Mouse (Mus musculus) embryonic facial prominence, embryonic 11.5 days (tissue): ENCODE results near the gene Fam89b. TPM values are rescaled to one million over a fixed set of nuclear protein-coding genes. Genes with fewer than 3 reads are reported as not detected.
A peak's percentile ranks its signal among the peaks of the same experiment; 100 is the strongest.

ENCODE experiments used
- ATAC-seq: fragments of 200-750 bp; cut with Nextera tagmentation; replicated peaks from 2 replicates; pipeline ENCODE4 v1.8.0; 2017; ENCODE audit warnings: low read depth; ENCODE audit not compliant: insufficient number of reproducible peaks, low FRiP score, low TSS enrichment
- DNase-seq: peaks from one replicate; pipeline ENCODE4 v3.0.0-alpha.2; 2015; ENCODE audit warnings: low spot score
- H3K27ac ChIP-seq: fragments of 300-500 bp; sonication (generic); replicated peaks from 2 replicates; pipeline ENCODE4 v1.5.1; 2014; ENCODE audit warnings: mild to moderate bottlenecking, low read depth, low read length, control low read depth
- H3K27me3 ChIP-seq: fragments of 300-500 bp; sonication (generic); 2 replicates; pipeline ENCODE4 v1.6.1; 2014; ENCODE audit warnings: mild to moderate bottlenecking, low read length, moderate library complexity, mixed read lengths; ENCODE audit not compliant: control insufficient read depth, insufficient read depth
- H3K36me3 ChIP-seq: fragments of 300-500 bp; sonication (generic); replicated peaks from 2 replicates; pipeline ENCODE4 v1.6.1; 2014; ENCODE audit warnings: low read depth, mild to moderate bottlenecking, low read length, moderate library complexity, mixed read lengths; ENCODE audit not compliant: control insufficient read depth, insufficient read depth
- H3K4me1 ChIP-seq: fragments of 300-500 bp; sonication (generic); 2 replicates; pipeline ENCODE4 v1.6.1; 2014; ENCODE audit warnings: low read length, mixed read lengths; ENCODE audit not compliant: control insufficient read depth, insufficient read depth
- H3K4me2 ChIP-seq: fragments of 300-500 bp; sonication (generic); 2 replicates; pipeline ENCODE4 v1.6.1; 2014; ENCODE audit warnings: low read depth, mild to moderate bottlenecking, control low read depth, low read length, moderate library complexity
- H3K4me3 ChIP-seq: fragments of 300-500 bp; sonication (generic); 2 replicates; pipeline ENCODE4 v1.5.1; 2014; ENCODE audit warnings: low read depth, low read length, control low read depth
- H3K9ac ChIP-seq: fragments of 300-500 bp; sonication (generic); replicated peaks from 2 replicates; pipeline ENCODE4 v1.6.1; 2014; ENCODE audit warnings: mild to moderate bottlenecking, control low read depth, low read length
- H3K9me3 ChIP-seq: fragments of 300-500 bp; sonication (generic); replicated peaks from 2 replicates; pipeline ENCODE4 v1.6.1; 2016; ENCODE audit warnings: mild to moderate bottlenecking, low read length, inconsistent platforms, mixed read lengths; ENCODE audit not compliant: control insufficient read depth
- WGBS: fragments of 180-500 bp; shearing (Covaris S2); extraction: QIAGEN DNeasy Blood & Tissue Kit; methylation state at CpG from one replicate; pipeline ENCODE4 v1.1.7; 2014; 5-methylcytosine and 5-hydroxymethylcytosine counted together
- polyA plus RNA-seq: library from polyadenylated mRNA; unstranded; fragments of >200 nt; fragmentation: Nextera tagmentation; extraction: Ambion mirVana; gene quantifications from 2 replicates; pipeline ENCODE4 v1.2.1, GENCODE M21; 2014

The Fam89b gene
- polyA plus RNA-seq, 1 experiment from 2014 or later = 137 TPM

GRCm38 (mm10) chr19:5731264-5731978 lies 2.0 kb upstream of the Fam89b start:
- Histone ChIP-seq H3K27ac (no peak overlapping the region), H3K4me1 (peaks cover 6% of the 10 kb centered on the region), H3K27me3 (no peaks in the 10 kb centered on the region), H3K9me3 (no peaks in the 10 kb centered on the region), H3K4me2 (peak overlapping the region; percentile 95), H3K9ac (peak overlapping the region; percentile 77), H3K36me3 (no peaks in the 10 kb centered on the region; the same call in 1 of the 2 replicates), H3K4me3 (peak overlapping the region; percentile 83)
- ATAC-seq (peak; percentile 85), DNase-seq (peak; percentile 98)
- under 1% methylated on average over 47 of the region's 47 CpGs for WGBS

DNA sequence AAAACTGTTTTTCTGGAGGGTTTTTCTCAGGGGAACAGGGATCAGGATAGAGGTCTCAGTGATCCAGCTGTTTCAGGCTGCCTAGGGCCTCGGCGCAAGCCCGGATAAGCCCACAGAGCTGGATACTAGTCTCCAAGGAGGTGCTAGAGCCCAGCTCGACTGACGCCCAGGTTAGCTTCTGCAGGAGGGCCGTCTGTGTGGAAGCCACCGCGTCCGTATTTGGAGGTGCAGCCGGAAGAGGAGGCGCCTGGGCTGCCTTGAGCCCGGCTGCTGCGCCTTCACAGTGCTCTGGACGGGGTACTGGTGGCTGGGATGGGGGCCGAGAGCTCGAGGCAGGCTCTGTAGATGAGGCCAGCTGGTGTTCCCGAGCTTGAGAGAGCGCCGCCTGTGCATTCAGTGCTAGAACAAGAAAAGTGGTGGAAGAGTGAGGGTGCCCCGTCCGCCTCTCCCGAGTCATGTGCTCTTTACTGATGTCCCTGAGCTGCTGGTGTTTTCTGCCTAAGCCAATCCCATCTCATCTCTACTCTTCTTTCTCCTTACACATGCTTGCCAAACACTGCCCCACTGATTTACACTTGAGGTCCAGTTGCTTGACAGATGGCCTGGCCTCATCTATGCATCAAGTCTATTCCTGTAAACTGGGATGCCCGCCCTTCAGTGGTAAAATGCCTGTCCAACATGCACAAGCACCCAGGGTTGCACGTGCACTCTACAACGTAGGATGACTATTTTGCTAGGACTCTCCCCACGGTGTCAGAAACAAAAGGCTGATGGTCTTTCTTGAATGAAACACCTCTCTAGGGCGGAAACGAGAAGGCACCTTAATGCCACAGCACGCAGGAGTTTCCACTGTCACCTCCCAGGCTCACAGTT lies 1.1 kb upstream of the Fam89b start:
- no peaks in the 10 kb centered on the region; the same call in 1 of the 2 replicates for H3K36me3 ChIP-seq
- 75% methylated on average over 29 of the region's 29 CpGs for WGBS

DNA sequence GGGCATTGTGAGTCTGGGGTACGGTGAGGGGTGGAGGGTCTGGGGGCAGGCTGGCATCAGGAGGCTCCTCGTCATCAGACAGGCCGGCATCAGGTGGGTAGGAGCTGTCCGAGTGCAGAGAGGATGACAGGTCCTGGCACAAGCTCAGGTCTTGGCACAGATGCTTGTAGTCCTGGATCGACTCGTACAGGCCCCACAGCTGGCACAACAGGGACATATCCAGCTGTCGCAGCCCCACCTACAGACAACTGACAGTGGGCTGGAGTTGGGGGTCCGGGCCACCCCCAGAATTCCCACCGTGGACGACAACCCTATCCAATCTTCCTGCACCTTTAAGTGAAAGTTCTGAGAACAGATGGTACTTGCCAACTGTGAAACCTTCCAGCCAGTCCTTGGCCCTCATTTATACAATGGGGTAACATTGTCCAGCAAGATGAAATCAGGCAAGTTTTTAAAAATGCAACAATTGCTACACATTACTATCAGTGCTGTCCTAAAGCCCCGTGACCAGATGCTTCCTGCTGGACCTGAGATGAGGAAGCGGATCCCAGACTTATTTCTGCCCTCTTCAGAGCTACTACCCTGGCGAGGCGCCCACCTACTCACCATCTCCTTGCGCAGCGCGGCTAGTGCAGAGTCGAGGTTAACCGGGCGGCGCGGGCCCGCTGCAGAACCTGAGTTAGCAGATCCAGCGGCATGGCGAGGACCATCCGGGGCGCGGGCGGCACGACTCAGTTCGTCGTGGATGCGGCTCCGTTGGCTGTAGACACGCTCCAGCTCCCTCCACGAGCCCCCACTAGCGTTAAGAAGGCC lies 616 bp downstream of the Fam89b start:
- peak overlapping the region; percentile 88 for H3K4me3 ChIP-seq
- H3K27me3 ChIP-seq = no peaks in the 10 kb centered on the region
- H3K9me3 ChIP-seq = no peaks in the 10 kb centered on the region
- WGBS = 10% methylated on average over 37 of the region's 37 CpGs
- H3K4me2 ChIP-seq = peak overlapping the region; percentile 93
- H3K9ac ChIP-seq = peak overlapping the region; percentile 100
- peak overlapping the region; percentile 95 for H3K27ac ChIP-seq
- 0 out of 2 replicates have a peak, but pooled peaks have one; percentile 3 for ATAC-seq
- DNase-seq = peak; percentile 52
- peaks cover 3% of the 10 kb centered on the region for H3K36me3 ChIP-seq
- peaks cover 10% of the 10 kb centered on the region for H3K4me1 ChIP-seq

More for the DNA sequence above, 1.1 kb upstream of the Fam89b start:
- peak overlapping the region; percentile 95 for H3K4me2 ChIP-seq
- H3K4me3 ChIP-seq = peak overlapping the region; percentile 83
- ATAC-seq (no peak), DNase-seq (no peak)
- peaks cover 10% of the 10 kb centered on the region for H3K4me1 ChIP-seq
- no peaks in the 10 kb centered on the region for H3K9me3 ChIP-seq
- no peak overlapping the region for H3K27ac ChIP-seq
- H3K9ac ChIP-seq = peak overlapping the region; percentile 77
- no peaks in the 10 kb centered on the region for H3K27me3 ChIP-seq

- H3K36me3 ChIP-seq = peaks cover 3% of the 10 kb centered on the region
- peak overlapping the region; percentile 88 for H3K4me3 ChIP-seq
- H3K27me3 ChIP-seq = no peaks in the 10 kb centered on the region
- peak overlapping the region; percentile 100 for H3K9ac ChIP-seq
- no peak overlapping the region for H3K27ac ChIP-seq
- DNase-seq (peak; percentile 92), ATAC-seq (no peak)
- no peaks in the 10 kb centered on the region for H3K9me3 ChIP-seq
- H3K4me1 ChIP-seq = peaks cover 10% of the 10 kb centered on the region
- H3K4me2 ChIP-seq = peak overlapping the region; percentile 93
- 2% methylated on average over 14 of the region's 14 CpGs for WGBS
Measured at GRCm38 (mm10) chr19:5727701-5728100, 1.8 kb downstream of the Fam89b start.

GRCm38 (mm10) chr19:5726961-5727578 lies 2.4 kb downstream of the Fam89b start:
- Histone ChIP-seq H3K36me3 (peaks cover 3% of the 10 kb centered on the region), H3K27ac (no peak overlapping the region), H3K4me3 (peak overlapping the region; percentile 88), H3K9ac (peak overlapping the region; percentile 13), H3K9me3 (no peaks in the 10 kb centered on the region), H3K27me3 (no peaks in the 10 kb centered on the region), H3K4me2 (peak overlapping the region; percentile 93), H3K4me1 (peaks cover 10% of the 10 kb centered on the region)
- ATAC-seq = no peak
- 79% methylated on average over 15 of the region's 15 CpGs for WGBS
- peak; percentile 15 for DNase-seq

GRCm38 (mm10) chr19:5725767-5726515 lies 3.5 kb downstream of the Fam89b start, which contains the start of gene Ehbp1l1:
Gene Ehbp1l1, minus strand, starts transcription at chr19:5726317.
- peak; percentile 59 for DNase-seq
- H3K9ac ChIP-seq = peak within 1 kb of the TSS; percentile 53
- H3K4me2 ChIP-seq = peak within 1 kb of the TSS; percentile 93
- ATAC-seq = no peak
- H3K9me3 ChIP-seq = no peaks in the 10 kb centered on the region
- H3K36me3 ChIP-seq = peaks cover 8% of the 10 kb centered on the region
- no peak within 1 kb of the TSS for H3K27ac ChIP-seq
- peaks cover 9% of the 10 kb centered on the region for H3K4me1 ChIP-seq
- peak within 1 kb of the TSS; percentile 31 for H3K4me3 ChIP-seq
- 11% methylated on average over 49 of the region's 49 CpGs for WGBS
- H3K27me3 ChIP-seq = no peaks in the 10 kb centered on the region
